Mouse (Mus musculus) CD4-positive, CD25-positive, alpha-beta regulatory T cell, adult 9 weeks (primary cell): Measurements from ENCODE around the gene Zfp804a. TPM values are rescaled to one million over a fixed set of nuclear protein-coding genes. Genes with fewer than 3 reads are reported as not detected.

Experiments used
- polyA plus RNA-seq: library from polyadenylated mRNA; unstranded; fragments of 100-300 nt; shearing (Covaris generic); gene quantifications from one replicate; pipeline ENCODE4 v1.2.1, GENCODE M21; 2017

The Zfp804a gene
- polyA plus RNA-seq: not detected

DNA sequence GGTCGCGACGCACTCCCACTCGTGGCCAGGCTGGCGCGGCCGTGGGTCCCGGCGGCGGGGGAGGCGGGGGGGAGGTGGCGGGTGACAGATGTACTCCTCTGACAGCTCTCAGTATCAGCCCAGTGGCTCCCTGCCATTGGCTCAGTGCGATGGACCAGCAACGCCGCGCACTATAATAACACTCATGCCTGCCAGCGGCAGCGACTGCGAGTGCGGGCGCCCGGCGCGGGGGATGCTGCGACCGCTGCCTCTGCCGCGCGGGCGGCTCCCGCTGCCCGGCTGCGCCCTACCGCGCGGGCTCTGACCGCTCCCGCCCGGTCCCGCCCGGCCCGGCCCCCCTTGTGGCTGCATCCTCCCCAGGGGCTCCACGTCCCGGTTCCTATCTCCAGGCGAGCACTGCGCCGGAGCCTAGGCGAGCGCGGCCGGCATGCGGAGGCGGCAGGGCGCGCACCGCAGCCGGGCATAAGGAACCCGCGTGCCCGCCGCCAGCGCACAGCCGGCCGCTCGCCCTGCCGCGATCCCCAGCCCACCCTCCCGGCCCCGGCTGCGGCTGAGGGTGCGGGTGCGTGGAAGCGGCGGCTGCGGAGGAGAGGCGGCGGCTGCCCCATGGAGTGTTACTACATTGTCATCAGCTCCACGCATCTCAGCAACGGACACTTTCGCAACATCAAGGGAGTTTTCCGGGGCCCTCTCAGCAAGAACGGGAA is at the start of gene Zfp804a:
TSS of gene Zfp804a (plus strand) at position 38 of the 707 bp plus-strand sequence.

